Mouse (Mus musculus) cerebellum, postnatal 10 days (tissue): ENCODE measurements at regions not wholly inside any gene's neighbourhood (a gene's known extent, or its start where the extent isn't known, plus 50 kb on each side); places are given as distances from the start of the nearest gene placed in this dataset.

Experiments used
- DNase-seq, 2 experiments: peaks; one replicate each; pipeline ENCODE4 v3.0.0; 2021; ENCODE audit warnings: mixed read lengths in 2 of 2

DNA sequence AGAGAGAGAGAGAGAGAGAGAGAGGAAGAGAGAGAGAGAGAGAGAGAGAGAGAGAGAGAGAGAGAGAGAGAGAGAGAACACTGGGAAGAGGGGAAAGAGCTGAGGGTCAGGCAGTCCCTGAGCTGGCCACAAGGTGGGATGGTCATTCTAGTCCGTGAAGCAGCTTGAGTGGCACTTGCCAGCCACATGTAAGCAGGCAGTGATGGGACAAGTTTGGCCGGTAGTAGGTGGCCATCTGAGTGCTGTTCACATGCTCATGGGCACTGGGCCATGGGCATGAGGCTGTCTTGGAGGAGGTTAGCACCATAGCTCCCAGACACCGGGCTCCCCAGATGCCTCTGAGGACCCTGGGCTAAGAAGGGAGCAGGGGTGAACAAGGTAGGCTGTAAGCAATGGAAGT, 106.7 kb upstream of the Ctbp2 start:
- peak; percentile 77 for DNase-seq

DNA sequence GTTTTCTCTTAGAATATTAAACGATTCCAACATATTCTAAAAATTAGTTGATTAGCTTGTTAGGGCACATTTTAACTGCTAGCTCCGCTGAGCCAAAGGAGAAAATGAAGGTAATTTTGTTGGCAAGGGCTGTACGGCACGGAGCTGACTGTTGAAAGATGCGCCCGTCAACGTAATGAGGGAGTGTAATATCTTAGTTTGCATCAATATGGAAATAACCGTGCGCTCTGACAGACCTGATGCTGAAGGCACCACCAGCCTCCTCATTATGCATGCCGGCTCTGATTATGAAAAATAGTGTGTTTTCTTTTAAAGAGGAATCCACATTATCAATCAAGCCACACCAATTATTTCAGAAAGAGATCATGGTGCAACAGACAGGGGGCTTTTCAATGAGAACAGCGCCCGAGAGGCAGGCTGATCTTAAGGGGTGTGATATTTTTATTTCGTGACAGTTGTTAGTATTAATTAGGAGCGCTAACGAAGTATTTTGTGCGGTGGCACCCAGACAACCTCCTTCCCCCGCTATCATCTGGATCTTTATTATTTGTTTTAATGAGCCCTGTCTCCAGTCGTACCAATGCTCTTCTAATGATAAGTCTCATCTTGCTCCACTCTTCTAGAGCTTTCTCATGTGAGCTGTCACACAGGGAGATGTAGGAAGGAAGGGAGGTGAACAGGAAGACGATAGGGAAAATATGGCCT, 99.9 kb upstream of the Ctbp2 start:
- no peak for DNase-seq

DNA sequence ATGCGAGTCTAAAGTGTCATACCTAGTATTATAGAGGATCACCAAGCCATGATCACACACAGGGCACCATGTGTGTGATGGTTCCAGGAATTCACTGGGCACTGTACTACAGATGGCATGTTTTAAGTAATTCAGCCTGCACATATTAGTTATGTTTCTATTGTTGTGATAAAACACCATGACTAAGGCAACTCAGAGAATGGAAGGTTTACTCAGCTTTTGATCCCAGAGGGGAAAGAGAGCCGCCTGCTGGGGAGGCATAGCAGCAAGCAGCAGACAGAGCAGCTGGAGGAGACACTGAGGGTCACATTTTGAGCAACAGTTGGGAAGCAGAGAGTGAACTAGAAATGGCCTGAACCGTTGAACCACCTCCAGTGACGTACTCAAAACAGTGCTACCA, 88.2 kb upstream of the Ctbp2 start:
- DNase-seq: peak in 1 of 2 experiments; percentile 20

DNA sequence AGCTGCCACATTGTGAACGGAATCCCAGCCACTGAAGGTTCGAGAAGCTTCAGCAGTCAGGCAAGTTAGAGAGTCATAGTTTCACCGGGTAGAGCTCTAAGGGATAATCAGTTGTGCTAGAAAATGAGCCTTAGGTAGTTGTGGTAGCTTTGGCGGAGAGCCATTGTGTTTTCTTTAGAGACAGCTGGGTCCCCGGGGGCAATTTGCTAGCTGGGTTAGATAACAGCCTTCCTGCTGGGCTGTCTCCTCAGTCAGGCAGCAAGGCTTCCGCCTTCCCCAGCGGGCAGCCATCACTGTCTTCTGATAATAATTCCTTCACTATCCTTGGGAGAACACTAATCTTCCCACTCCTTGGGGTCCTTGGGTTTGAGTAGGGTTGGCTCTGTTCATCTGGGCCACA, 81.5 kb upstream of the Ctbp2 start:
- peak; percentile 22 to 30 for DNase-seq

DNA sequence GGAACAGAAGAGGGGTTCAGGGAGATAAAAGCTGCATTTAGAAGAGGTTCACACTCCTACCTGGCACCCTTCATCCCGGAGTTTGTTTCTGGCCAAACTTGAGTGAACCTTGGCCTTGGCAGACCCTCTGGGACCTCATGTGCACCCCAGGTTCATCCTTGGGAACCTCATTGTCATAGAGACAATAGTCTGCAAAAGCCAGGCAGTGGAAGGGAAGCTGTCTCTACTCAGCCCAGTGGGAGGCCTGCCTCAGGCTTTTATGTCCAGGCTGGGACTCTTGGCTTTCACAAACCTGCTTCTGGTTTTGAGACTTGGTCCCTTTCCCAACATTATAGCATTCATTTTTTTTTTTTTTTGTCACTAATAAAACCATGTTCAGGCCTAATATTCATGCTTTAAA, 80.3 kb upstream of the Ctbp2 start:
- DNase-seq: peak in 1 of 2 experiments; percentile 28

DNA sequence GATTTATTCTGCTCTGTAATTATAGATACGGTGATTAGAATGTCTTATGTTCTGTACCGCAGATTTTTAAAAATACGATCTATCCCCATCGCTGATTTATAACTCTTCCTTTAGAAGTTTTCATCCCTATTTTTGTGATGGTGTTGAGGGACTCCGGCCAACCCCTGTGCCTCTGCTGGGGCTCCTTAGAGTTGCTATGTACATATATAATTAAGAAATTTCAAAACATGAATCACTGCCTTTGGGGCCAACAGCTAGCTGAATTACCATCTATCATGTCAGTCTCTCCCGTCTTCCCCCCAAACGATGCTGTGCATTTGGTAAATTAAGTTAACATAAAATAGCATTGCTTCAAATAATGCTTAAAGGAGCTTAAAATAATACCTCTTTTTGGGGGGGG, 79.8 kb upstream of the Ctbp2 start:
- no peak for DNase-seq

DNA sequence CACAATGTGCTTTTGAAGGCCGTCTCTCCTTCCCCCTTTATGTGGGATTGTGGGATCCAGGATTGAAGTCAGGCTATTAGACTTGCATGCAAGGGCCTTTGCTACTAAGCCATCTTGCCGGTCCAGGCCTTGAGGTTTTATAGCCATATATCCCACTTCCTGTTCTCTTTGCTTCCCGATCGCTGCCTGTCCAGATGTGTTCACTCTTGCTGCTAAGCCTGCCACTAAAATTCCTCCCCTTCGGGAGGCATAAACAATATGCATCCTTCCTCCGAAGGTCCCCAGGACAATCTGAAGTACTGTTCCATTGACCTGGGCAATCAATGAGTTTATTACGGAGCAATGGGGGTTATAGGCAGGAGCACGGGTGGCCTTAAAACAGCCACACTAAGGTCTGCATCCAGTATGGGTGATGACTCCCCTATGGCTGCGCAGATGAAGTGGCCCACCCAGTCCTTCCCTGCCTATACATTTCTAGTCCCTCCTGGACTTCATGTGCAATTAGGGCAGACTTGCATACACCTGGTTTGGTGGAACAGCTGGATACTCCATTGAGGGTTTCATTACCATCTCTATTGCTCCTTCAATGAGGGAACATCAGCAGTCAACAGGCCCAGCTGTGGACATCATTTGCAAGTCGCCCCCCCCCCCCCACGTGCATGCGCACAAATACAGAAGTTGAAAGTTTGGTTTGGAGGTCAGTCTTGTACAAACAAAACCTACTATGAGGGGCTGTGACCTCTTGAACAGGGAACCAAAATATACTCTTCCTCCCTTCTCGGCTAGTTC, 78.1 kb upstream of the Ctbp2 start:
- DNase-seq: no peak

DNA sequence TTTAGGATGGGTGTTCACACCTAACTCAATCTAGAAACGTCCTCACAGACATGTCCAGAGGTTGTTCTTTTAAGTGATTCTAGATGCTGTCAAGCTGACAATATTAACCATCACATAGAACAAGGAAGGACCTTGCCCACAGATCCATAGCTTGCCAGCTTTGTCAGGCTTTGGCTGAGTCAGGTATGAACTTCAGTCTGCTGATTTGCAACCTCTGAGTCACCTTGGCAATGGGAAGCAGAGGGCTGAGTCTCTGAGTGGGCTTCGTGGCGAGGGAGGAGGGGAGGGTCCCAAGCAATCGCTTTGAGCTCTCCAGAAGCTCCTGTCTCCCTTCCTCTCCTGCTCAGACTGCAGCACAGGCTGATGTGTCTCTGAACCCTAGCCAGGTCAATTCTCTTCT, 74.9 kb upstream of the Ctbp2 start:
- no peak for DNase-seq

DNA sequence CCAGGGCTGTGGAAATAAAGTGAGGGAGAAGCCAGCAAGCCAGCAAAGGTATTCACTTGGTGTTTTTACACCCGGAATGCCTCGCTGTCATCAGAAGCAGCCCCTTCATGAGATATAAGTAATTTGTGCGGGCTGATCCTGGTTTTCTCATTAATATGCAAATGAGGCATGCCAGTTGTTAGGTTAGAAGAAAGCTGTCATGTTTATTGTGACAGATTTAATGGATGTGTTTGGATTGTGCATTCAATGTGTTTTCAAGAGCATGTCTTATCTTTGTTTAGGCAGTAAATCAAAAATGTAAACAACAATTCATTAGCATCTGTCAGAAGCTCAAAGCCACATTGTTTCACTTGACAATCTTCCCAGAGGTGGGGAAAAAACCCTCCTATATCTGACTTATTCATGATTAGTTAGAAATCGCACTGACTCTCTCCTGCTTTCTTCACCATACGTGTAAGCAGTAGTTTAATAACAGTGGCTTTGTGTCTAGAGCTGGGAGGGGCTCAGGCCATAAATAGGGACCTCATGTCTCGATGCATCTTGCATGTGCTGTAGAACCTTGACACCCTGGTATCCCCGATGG, 65.8 kb upstream of the Ctbp2 start:
- no peak for DNase-seq

DNA sequence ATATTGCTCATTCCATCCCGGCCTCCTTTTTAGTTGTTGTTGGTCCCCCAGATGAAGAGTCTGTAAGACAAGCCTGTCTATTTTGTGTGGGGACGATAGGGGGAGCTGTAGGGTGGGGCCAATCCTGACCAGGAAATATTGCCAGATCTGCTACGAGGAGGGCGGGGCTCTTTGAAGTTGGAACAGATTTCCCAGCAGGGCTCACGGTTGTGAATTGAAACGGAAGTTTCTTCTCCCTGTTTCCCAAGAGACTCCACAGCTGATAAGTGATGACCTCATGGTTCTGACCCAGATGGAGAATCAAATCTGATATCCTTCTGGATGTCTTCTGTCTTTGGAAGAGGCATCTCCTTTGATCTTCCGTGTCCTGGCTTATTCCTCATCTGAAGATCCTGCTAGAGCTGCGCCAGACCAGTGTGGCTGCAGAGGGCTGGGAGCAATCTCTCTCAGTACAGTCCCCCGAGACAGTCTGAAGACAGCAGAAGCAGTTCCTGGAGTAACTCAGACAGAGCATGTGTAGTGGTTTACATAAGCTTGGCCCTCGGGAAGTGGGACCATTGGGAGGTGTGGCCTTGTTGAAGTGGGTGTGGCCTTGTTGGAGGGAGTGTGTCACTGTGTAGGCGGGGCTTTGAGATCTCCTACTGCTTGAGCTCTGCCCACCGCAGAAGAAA, 61.9 kb upstream of the Ctbp2 start:
- peak; percentile 73 to 82 for DNase-seq

DNA sequence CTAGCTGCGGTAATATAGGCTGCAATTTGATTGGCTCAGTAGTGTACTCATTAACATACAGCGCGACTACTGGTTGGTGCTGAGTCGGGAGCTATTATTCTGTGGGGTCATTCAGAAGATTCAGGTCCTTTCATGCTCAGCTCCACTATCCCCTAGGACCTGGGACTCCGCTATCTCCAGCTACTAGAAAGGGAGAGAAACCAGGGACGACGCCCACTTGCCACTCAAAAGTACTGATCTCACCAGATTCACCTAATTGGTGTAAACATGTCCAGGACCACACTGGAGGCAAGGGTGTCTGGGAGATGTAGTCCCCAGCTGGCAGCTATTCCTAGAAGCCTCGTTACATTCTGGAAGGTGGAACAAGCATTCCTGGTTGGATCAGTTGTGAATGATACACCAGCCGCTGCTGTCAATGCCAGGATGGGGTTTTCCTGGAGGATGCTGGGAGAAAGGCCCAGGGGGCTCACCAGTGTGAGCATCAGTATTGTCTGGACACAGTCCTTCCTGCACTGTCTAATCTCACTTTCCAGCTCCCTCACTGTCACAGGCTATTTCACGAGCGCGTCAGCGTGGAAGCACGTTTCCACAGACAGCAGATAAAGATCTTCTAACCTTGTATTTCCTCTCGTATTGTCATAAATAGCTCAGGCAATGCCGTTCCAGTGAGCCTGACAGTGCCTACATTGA, 60.9 kb upstream of the Ctbp2 start:
- DNase-seq: no peak

DNA sequence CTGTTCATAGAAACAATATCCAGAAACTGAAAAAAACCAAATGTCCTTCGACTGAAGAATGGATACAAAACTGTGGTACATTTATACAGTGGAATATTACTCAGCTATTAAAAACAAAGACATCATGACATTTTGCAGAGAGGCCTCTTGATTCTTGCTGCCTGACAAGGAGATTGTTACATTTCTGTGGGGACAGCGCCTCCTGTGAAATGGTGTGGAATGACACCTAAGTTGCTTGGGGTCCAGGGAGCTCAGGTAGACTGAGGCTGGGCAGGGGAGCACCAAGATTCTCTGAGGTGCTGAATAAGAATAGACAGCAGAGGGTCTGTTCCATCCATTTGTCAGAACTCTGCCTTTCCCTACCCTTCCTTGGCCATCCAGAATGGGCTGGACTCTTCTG, 57.2 kb upstream of the Ctbp2 start:
- DNase-seq: no peak

DNA sequence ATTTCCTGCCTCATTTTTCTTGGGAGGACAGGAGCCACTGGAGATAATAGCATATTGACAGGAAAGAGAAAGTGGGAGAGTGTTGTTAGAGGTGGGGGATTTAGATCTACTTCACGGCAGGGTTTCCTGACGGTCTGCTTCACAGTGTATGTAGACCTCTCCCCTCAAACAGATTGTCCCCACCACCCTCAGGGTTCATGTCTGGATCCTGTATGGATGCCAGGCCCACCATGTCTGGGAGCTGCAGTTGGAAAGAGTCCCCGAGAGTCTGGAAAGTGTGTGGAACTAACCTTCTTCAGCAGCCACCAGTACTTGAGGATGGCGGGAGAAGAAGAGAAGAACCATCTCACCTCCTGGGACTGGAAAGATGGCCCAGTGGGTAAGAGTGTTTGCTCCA, 53.0 kb upstream of the Ctbp2 start:
- DNase-seq: peak; percentile 74 to 86

DNA sequence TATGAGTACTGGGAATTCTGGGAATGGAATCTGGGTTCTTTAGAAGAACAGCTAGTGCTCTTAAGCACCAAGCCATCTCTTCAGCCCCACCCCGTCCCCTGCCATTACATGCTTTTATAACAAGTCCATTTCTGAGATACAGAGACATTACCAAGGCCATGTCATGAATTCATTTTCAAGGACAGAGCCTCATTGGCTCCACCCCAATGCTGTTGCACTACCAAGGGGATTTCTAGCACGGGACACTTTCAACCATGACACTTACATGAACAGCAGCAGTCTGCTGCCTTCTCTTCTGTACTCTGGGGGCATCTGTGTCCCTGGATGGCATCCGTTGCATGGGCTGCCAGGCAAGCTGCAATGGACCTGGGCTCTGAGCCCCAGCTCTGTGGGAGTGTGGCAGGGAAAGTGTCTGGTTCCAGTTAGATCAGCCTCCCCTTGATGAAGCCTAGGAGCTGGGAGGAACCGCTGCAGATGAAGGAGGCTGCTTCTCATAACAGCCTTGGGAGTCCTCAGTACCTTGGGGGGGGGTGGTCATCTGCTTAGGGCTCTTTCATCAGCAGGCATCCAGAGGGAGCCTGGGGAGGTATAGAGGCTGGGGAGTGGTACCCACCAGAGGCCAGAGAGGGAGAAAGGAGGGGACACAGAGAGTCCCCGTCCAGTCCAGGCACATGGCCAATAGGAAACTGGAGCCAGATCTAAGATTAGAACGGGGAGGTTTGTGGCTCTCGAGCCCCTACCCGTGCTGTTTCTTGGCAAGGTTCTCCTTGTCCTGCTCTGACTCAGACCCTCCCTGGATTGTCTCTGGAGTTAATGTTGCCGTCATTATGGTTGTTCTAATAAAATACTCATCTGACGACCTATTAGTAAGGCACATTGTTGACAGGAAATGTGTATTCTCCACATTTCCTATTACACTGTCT, 52.4 kb upstream of the Ctbp2 start:
- peak; percentile 96 to 97 for DNase-seq
